Mouse (Mus musculus) gastrocnemius, postnatal 10 days (tissue): ENCODE data around the gene Hhat. TPM values are rescaled to one million over a fixed set of nuclear protein-coding genes. Genes with fewer than 3 reads are reported as not detected.

Source experiments
- DNase-seq: peaks from one replicate; pipeline ENCODE4 v3.0.0; 2021; ENCODE audit warnings: mixed read lengths
- total RNA-seq, 2 experiments: library from RNA; stranded (reverse); gene quantifications; 2 replicates each; pipeline ENCODE4 v1.2.3; 2021

The Hhat gene
- total RNA-seq, 2 experiments from 2014 or later, result 1.7 to 4.5 TPM

DNA sequence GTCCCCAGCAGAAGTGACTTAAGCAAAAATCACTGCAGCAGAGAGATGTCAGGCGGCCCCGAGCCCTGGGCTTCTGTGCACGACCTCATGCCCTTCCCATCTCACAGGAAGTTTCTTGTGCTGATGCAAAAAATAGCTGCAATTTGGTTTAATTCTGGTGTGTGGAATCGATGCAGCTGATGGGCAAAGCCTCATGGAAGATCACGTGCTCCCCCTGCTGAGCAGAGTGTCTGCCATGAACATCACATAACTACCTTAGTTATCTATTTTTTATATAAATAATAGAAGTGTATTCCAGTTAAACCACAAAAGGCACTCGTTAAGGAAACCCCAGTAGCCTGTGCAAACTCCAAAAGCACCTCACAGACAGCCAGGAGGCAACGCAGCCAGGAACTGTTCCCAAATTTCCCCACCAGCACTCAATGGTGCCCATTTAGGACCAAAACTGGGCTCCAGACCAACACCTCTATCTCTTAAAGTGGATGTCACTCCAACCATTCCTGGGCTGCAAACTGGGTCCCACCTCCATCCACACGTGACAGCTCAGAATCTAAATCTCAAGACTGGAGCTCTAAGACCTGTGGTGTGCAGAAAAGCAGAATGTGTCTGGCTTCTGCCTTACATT lies 118.9 kb downstream of the Hhat start:
- DNase-seq, result no peak

DNA sequence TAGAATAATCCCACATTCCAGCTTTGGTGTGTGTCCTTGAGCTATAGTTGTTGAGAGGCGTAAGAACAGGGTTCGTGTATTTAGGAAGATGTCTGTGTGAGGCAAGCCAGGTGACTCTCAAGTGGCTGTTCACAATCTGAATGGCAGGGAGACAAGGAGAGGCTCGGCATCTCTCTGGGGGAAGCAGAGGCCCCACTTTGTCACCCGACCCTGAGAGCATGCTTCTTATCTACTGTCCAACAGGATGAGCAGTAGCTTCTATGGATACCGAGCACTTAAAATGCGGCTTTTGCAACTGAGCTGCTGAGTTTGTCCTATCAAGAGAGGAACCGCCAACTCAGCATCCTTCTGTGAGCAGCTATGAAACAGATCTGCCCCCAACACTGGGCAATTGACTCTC lies 120.4 kb downstream of the Hhat start:
- no peak for DNase-seq

DNA sequence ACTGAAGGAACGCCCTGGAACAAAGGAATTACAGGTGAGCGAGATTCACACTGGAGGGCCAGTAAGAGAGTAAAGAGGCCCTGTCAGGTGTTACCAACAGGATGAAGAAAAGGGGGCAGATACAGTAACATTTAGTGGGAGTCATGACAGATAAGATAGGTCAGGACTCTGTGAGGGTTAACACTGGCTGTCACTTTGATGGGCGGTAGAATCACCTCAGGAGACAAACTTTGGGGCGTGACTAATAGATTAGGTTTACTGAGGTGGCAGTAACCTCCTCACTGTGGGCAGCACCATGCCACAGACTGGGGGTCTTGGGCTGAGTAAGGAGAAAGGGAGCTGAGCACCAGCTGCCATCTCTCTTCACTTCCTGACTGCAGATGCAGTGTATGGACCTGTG lies 121.0 kb downstream of the Hhat start:
- no peak for DNase-seq

DNA sequence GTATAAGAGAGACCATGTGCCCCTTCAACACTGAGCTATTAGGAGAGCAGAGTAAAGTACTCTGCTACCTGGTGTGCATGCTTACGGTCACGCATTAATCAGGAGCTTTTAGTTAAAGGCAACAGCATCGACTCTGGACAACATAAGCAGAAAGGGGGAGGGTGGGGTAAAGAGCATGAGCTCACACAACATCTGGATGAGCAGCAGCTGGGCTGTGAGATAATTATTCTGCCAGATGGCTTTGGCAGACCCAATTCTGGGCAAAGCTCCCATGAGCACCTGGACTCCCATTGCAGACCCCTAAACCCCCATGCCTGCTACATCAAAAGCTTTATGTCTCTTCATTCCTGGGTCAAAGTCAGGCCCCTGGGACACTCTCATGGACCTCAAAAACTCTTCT lies 121.8 kb downstream of the Hhat start:
- no peak for DNase-seq

DNA sequence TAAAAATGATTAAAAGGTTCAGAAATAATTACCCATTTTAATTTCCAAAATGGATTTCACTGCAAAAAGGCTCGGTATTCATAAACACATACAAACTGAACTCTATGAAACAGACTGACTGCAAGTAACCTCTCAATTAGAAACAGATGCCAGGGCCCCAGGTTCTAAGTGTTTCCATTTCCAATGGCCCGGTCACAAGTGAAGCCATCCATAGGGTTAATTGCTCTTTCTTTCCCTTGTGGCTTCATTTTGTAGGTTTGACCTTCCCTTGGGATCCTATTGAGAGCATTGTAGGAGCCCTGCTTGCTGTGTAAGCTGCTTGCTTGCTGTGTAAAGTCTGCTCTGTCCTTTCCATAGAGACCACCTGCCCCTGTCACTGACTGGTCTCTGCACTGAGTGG lies 123.7 kb downstream of the Hhat start:
- no peak for DNase-seq

DNA sequence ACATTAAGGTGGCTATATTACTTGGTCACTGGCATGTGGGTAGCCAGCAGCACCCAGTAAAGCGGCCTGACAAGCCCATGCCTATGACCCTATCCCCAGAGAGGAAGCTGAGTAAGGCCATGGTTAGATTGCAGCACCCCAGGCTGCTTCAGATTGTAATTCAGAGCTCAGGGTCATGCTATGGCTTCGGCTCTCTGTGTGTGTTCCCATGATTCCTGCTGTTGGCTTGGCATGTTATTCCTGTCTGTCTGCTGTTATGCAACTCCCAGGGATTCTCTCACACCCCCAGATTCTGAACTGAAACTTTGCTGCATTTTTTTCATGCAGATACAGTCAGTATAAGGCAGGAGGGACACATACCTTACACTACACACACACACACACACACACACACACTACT lies 128.9 kb downstream of the Hhat start:
- no peak for DNase-seq

DNA sequence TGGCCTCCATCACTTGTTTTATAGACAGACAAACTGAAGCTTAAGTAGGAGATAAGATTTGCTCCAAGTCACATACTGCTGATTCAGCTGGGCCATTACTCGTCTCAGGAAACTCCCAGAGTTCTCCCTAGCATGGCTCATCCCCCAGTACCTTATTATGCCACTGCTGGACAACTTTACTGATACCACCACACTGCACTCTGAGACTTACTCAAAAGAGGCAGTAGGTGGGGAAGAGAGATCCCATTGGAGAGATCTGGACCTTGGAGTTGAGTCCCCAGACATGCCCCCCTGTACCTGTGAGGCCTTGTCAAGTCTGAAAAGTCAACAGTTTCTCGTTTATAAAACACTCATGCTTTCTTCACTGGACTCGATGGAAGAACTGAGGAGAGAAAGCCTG lies 131.8 kb downstream of the Hhat start:
- DNase-seq, result no peak

DNA sequence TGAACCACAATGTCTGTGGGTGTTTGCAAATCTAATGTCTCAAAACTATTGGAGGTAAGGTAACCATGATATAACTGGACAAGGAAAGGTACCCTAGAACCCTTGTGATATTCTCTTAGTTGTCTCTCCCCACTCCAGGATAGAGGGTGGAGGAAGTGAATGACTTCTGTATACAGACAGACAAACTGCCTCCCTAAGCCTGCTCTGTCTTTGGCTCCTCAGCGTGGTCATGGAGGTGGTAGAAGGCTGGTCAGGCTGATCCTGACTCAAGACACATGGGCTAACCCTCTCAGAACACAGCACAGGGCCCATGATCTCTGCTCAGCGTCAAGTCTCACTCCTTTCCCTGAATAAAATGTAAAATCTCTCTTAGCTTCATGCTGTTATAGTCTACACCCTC lies 149.2 kb downstream of the Hhat start:
- DNase-seq, result no peak

DNA sequence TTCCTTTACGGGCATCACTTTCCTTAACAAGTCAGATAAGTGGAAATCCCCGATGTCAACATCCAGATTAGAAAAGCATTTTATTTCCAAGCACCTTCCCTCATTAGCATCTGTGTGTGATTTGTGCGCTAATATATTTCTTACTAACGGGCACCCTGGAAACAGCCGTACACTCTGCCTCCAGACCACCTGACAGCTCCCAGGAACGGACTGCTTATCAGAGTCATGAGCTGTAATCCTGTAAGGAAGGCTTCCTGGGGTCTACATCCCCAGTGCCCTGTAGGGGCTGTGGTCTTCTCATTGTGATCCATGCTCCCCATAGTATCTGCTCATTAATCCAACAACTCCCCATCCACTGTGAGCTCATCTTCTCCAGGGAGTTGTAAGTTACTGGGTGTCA lies 157.8 kb downstream of the Hhat start:
- no peak for DNase-seq

DNA sequence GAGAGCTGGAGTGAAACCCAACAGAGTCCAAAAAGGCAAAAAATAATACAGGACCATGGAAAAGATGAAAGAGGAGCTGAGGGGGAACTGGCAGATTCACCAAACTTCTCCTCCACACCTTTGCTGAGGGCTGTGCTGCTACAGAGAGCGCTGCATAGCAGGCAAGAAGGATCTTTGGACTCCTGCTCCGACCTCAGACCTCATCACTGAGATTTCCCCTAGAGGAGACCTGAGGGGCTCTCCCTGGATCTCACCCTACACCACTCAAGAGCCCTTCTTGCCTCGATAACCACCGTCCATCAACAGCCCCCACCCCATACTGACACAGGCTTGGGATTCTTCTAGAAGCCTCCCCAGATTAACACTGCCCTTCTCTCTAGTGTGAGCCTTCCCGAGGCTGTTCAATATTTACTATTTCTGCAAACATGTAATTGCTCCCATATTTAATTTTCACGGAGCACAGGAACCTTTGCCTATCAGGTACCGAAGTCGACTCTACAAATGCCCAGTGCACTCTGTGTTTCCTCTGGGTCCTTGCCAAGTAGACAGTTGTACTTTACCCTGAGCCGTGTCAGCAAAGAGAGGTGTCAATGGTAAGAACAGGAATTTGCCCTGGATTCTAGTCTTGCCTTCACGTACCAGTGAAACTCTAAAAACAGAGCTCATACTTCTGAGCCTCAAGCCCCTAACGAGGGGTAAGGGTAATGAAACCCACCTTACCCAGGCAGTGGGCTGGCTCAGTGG lies 158.9 kb downstream of the Hhat start:
- no peak for DNase-seq

DNA sequence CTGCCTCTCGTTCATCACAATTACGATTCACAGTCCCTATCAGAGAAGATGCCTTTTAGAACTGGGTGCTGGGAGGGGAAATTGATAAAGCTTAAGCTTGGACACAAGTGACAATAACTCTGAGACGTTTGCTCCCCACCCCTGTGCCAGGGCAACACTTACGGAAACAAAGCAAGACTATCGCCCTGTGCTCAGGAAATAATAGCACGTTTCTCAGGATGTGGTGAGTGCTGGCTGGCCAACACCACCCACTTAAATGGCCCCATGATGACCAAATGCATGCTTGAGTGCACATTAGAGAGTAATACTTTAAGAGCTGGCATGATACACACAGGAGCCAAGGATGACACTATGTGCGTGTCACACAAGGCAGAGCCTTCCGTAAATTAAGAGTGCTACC lies 164.1 kb downstream of the Hhat start:
- DNase-seq, result no peak

DNA sequence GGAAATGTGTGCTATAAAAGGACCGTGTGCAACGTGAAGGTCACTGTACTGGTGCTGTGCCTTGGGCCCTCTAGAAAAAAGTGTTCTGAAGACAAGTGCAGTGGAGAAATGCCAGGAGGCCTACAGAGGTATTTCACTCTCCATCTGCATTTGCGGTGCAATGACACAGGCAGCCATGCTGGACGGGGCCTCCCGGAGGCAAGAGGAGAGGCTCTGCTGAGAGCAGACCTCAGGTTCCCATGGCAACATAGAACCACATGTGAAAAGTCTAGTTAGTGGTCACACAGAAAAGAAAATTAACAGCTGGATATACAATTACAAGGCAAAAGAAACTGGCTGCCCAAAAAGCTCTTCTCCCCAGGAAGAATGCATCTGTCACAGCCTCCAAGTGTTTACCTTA lies 166.6 kb downstream of the Hhat start:
- no peak for DNase-seq

DNA sequence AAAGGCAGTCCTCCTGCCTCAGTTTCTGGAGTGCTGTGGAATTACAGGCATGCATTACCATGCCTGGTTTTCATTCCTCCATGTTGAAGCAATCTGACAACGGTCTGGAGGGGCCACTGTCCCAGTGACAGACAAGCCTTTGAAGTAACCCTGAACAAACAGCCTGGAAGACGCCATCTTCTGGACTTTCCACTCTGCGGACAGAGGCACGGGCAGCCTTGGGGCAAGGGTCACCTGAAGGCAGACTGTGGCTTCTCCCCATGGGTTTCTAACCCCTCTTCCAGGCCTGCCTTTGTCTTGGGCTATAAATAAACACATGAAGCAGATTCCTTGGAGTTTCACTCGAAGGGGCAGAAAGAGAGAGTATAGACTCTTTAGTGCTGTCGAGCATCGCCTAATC lies 167.5 kb downstream of the Hhat start:
- DNase-seq, result no peak

DNA sequence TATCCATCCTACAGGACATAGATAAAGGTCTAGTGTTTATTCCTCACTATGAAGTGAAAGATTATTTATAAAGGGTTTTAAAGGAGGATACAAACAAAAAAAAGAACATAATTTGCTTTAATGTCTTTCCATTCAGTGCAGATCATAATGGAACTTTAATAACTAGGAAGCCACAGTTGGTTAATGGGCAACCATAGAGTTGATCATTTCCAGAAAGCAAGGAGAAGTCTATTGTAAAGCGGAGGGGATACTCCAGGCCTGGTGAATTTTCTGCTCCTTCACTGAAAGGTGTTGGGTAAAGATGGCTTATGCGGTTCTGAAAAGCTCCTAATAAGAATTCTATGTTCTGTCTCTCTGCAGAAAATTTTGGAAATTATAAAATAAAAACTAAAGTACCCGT lies 169.8 kb downstream of the Hhat start:
- DNase-seq, result no peak

DNA sequence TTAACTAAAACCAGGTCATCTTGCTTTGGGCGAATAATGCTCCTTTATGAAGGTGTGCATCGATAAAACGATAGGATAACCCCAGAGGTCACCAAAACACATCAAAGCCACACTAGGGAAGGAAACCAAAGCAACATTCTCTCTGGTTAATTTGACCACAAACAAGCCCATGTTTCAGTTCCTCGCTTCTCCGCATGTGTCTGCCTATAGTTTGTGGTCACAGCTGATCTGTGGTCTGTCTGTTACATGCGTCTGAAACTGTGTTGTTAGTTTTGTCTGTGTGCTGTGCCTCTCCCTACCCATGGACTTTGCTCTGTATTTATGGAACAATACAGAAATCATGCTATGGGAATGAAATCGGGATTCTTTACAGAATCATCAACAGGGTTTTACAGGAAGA lies 171.3 kb downstream of the Hhat start:
- DNase-seq, result no peak

DNA sequence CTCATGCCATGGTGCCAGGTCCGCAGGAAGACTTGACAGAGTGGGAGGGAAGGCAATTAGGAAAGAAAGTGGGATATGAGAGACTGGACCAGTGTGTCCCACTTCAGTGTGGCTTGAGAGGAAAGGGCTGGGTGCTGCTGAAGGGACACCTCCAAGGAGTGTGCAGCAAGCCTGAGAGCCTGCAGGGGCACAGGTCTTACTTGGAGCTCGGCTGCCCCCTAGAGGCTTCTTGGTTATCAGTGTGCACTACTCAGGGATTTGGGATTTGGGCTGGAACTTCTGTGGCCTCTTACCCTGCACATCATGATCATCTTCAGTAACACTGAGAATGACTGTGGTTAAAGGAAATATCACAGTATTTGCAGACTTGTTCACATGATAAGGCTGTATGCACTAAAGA lies 172.6 kb downstream of the Hhat start:
- peak; percentile 81 for DNase-seq

DNA sequence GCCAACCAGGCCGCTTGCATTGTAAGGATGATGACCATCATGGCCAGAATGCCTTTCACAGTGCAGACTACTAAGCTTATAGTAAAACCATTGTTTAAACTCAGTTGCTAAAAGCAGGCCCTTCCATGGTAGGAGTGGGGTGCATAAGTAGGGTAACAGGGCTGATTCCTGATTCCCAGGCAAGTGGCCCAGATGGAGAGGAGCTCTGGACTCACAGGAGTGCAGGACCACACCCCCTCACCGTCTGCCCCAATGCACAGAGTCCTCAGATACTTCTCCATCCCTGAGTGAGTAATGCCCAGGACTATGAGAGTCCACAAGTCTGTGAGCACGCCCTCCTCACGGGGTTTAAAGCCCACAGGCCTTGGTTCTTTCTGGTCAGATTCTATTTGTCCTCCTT lies 175.6 kb downstream of the Hhat start:
- DNase-seq, result no peak

DNA sequence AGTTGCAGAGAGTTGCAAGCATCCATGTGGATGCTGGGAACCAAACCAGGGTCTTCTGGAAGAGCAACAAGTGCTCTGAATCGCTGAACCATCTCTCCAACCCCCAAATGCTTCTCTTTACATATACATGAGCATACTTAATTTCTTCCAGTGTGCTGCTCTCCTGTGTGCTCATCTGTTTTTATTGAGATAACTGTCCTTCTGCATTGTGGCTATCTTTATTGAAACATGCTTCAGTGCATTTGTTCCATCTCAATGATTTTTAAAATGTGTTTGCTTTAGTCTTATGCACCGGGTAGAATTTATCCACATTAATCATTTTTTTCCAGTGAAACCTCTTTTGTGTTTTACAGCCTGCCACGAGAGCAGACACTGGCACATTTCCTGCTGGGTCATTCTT lies 177.5 kb downstream of the Hhat start:
- DNase-seq, result no peak

DNA sequence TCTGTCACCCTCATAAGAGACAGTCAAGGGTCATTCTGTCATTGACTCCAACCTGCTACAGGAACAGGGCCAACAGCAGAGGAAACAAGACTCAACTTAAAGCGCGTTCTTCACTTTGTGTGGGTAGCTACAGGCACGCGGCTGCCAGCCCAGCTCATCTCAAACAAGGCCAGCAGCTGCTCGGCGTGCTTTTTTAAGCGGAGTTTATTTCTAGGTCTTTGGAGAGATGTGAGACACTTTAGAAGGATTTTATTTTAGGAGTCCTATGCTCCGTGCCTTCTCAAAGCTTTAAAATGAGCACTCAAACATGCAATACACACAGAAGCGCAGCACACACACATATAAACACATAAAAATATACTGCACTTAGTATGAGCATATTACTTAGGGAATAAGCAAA lies 183.6 kb downstream of the Hhat start:
- no peak for DNase-seq

DNA sequence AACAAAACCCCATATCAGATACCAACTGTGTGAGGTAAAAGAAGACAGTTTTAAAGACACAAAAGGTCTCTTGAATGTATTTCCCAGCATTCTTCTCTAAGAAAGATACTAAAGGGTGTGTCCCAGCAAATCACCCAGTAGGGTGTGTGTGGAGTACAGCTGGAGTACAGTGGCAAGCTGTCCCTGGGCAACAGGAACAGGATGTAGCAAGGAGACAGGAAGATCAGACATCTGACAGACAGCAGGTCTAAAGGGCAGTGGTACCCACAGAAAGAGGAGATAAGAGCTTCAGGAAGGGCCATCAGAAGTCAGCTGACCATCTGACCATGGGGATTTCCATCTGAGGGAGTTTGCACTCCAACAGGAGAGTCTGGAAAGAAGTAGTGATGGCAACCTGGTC lies 185.7 kb downstream of the Hhat start:
- no peak for DNase-seq

DNA sequence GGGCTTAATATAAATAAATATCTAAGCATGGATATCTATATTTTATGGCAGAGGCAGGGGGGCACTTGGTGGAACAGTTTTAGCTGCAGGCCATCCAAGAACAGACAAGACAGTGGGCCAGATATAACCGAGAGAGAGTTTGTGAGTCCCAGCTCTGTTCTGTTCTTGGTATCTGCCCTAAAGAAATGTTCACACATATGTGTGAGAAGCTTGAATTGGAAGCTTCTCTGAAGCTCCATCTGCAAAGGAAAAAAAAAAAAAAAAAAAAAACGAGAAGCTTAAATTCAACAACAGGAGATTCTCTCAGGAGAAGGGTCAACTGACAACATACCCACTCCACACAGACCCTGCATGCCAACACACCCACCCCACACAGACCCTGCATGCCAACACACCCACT lies 188.1 kb downstream of the Hhat start:
- no peak for DNase-seq

DNA sequence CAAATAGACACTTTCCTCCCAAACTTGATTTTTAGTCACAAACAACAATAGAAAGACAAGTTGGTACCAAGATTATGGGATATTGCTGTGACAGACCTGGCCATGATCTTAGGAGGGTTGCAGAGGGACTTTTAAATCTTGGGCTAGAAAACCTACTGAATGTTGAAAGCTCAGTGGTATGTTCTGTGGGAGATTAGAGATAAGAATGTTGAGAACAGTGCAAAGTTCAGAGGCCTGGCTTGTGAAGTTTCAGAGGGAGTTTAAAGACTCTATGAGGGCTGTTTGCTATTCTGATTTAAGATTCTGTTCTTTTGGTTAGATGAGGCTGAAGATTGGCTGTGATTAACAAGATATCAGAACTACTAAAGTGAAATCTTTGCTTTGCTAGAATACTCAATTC lies 206.3 kb downstream of the Hhat start:
- no peak for DNase-seq

DNA sequence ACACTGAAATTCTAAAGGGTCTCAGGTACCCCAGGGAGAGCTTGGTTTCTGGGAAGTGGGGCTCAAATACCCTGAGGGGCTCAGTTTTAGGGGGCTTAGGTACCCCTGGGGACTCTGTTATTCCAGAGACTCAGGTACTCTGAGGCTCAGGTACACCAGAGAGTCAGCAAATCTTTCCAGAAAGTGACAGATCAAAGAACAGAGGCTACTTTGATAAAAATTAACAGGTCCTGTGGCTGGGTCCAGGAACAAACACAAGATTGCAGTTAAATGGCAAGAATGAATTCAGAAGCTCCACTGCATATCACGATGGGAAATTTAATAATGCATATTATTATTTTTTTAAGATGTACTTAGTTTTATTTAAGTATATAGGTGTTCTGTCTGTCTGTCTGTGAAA lies 211.7 kb downstream of the Hhat start:
- no peak for DNase-seq

DNA sequence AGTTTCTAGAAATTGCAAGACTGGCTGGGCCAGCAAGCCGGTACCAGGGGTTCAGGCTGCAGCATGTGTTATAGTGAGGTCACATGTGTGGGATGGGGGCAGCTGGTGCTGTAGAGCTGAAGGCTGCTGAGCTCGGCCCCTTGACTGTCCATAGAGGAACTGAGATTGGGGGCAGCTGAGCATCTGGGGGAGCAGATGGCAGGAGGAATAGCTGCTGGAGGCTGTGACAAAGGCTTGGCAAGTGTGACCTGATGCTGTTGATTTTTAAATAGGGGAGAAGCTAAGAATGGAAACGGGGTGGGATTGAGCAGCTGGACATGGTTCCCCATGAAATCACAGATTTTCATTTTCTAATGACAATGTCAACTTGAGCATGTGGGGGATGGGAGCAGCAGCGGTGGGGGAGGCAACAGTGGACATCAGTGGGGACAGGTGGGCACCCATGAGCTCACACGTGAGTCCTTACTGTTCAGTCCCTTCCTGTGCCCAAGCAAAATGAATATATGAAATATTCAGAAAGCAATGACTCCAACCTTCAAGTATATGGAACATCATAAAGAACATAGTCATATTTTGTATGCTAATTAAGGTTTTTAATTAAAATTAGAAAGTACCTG lies 212.9 kb downstream of the Hhat start:
- no peak for DNase-seq
